Mouse (Mus musculus) spleen, adult 10 weeks (tissue): ENCODE results near the gene Olfr652. TPM values are rescaled to one million over a fixed set of nuclear protein-coding genes. Genes with fewer than 3 reads are reported as not detected.

Experiments used
- polyA plus RNA-seq: library from polyadenylated mRNA; stranded (reverse); fragments of 350-450 nt; fragmentation: Illumina TruSeq; extraction: RNeasy Lipid Tissue Mini Kit (QIAGEN cat#74804); gene quantifications from one replicate; pipeline ENCODE4 v1.2.3, GENCODE M21; 2015; ENCODE audit warnings: low replicate concordance; ENCODE audit not compliant: insufficient read depth

Gene Olfr652
- polyA plus RNA-seq: not detected

GRCm38 (mm10) chr7:104560601-104561000 is at the start of gene Olfr652:
Gene Olfr652, plus strand, starts transcription at chr7:104560901.

GRCm38 (mm10) chr7:104549833-104550232 is 10.9 kb upstream of the Olfr652 start, which contains the start of gene Olfr651:
Gene Olfr651, plus strand, starts transcription at chr7:104550133.

GRCm38 (mm10) chr7:104577014-104577413 is 16.3 kb downstream of the Olfr652 start, which contains the start of gene Olfr653:
Gene Olfr653, plus strand, starts transcription at chr7:104577314.

GRCm38 (mm10) chr7:104586725-104587124 is 26.0 kb downstream of the Olfr652 start, which contains the start of gene Olfr654:
Gene Olfr654, plus strand, starts transcription at chr7:104587025.

GRCm38 (mm10) chr7:104601679-104602078 is 41.0 kb downstream of the Olfr652 start, which contains the start of gene Olfr655:
Gene Olfr655, minus strand, starts transcription at chr7:104601779.

GRCm38 (mm10) chr7:104613655-104614054 is 53.0 kb downstream of the Olfr652 start, which contains the start of gene Olfr656:
Gene Olfr656, plus strand, starts transcription at chr7:104613955.

Other genes starting within 250 kb of the Olfr652 start
- 305 TPM for gene Trim12a, start 245.4 kb upstream of the Olfr652 start, polyA plus RNA-seq
- 4.3 TPM for gene Trim34b, start 231.4 kb upstream of the Olfr652 start, polyA plus RNA-seq
- 101 TPM for gene Trim12c, start 207.5 kb upstream of the Olfr652 start, polyA plus RNA-seq
- gene Trim30b, start 191.0 kb upstream of the Olfr652 start, polyA plus RNA-seq: 84.2 TPM
- gene Trim30c, start 160.1 kb upstream of the Olfr652 start, polyA plus RNA-seq: 6.6 TPM
- gene Trim30a, start 95.7 kb upstream of the Olfr652 start, polyA plus RNA-seq: 165 TPM
- gene Trim30d, start 53.1 kb upstream of the Olfr652 start, polyA plus RNA-seq: 83.4 TPM
- gene Olfr651, start 10.8 kb upstream of the Olfr652 start, polyA plus RNA-seq: not detected
- gene Olfr653, start 16.4 kb downstream of the Olfr652 start, polyA plus RNA-seq: not detected
- gene Olfr654, start 26.1 kb downstream of the Olfr652 start, polyA plus RNA-seq: not detected
- gene Olfr655, start 40.9 kb downstream of the Olfr652 start, polyA plus RNA-seq: not detected
- gene Olfr656, start 53.1 kb downstream of the Olfr652 start, polyA plus RNA-seq: not detected
- not detected for gene Olfr657, start 63.9 kb downstream of the Olfr652 start, polyA plus RNA-seq
- 0.12 TPM for gene Olfr658, start 86.4 kb downstream of the Olfr652 start, polyA plus RNA-seq
- gene Olfr659, start 105.9 kb downstream of the Olfr652 start, polyA plus RNA-seq: not detected
- not detected for gene Olfr661, start 125.6 kb downstream of the Olfr652 start, polyA plus RNA-seq
- not detected for gene Usp17le, start 216.6 kb downstream of the Olfr652 start, polyA plus RNA-seq